Mouse (Mus musculus) B cell, adult 2 months (primary cell): ENCODE results near the gene Tmco5b.

Experiments
- DNase-seq, 2 experiments: peaks; one replicate each; pipeline ENCODE4 v3.0.0; 2022

The Tmco5b gene

DNA sequence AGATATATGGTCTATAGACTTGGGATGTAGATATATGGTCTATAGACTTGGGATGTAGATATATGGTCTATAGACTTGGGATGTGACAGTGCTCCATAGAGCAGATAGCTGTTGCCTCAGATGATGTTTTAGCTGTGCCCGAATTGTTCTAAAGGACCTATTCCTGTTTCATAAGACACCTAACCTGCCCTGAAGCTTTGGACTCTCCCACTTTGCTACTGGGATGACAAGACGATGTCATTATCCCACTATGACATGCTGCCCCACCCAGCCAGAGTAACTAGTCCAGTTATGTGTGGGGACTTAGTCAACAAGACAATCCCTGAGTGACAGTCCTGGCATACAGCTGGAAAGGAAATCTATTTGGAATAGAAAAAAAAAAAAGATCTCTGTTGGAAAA is at the start of gene Tmco5b:
Gene Tmco5b, plus strand, starts transcription at position 301 of the 400 bp plus-strand sequence.
- no peak for DNase-seq

DNA sequence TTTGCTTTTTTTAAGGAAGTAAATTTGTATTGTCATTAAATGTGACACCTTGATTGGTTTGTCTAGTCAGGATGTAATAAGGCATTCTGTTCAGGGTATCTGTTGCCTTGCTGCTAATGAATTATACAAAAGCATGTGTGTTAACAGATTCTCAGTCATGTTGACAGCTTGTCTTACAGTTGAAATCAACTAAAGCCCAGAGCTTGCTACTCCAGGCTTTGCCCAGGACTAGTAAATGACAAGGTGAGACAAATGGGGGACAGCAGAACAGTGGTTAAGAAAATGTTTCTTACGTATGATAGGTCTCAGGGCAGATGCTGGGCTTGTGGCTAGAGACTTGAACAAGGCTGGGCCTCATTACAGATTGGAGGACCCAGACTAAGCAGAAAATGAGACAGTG is 48.5 kb upstream of the Tmco5b start:
- no peak for DNase-seq

DNA sequence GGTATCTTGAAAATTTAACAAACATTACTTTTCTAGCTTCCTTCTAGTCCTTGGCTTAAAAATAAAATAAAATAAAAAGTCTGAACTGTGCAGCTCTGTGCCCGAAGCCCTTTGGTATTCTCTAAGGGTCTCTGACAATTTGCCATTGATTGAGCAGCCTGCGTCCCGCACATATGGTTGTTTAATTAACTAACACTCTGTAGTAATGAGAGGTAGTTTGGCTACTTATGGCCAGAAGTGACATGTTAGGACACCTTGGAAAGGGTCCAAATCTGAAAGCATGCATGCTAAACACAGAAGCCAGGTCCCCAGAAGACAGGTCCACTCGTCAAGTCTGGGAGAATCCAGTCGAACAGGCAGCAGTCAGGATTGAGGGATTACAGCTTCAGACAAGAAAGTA is 46.7 kb upstream of the Tmco5b start:
- DNase-seq = no peak

DNA sequence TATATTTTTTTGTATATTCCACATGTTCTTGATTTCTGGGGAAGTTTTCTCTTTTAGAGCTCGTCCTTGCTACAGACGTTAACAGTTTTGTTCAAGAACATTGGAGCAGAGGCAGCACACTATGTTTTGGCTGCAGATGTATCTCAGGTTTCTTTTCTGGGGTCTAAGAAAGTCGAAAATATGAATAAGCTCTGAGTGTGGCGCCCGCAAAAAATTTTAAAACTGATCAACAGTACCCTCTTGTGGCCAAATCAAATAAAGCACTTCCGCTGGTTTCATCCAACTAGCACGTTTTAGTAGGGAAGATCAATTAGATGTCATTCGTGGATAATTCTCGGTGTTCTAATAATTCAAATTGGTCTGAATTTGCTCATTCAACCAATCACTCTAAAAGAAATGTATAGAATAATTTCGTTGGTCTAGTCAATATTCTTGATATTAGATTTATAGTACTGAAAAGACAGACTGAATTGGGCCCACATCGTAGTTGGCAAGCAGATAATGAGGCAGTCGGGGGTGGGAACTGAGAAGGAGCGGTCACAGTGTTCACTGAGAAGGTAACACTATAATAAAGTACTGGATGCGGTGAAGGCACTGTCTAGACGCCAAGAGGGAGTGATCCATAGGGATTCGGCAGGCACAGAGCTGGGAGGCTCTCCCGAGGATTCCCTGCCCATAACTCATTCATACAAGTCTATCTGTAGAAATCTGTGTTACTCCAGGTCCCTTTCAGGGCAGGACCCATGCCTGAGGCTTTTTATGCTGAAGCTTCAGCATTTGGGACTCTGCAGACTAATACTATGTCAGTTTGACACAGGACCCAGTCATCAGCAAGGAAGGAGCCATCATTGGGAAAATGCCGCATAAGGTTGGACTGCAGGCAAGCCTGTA is 17.1 kb downstream of the Tmco5b start:
- peak in 1 of 2 experiments; percentile 8 for DNase-seq

DNA sequence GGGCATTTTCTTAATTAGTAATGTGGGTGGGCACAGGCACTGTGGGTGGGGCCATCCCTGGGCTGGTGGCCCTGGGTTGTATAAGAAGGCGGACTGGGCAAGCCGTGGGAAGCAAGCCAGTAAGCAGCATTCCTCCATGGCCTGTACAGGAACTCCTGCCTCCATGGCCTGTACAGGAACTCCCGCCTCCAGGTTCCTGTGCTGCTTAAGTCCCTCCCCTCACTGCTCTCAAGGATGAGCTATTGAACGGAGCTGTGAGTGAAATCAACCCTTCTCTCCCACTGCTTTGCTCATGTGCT is 17.7 kb downstream of the Tmco5b start:
- DNase-seq = no peak

DNA sequence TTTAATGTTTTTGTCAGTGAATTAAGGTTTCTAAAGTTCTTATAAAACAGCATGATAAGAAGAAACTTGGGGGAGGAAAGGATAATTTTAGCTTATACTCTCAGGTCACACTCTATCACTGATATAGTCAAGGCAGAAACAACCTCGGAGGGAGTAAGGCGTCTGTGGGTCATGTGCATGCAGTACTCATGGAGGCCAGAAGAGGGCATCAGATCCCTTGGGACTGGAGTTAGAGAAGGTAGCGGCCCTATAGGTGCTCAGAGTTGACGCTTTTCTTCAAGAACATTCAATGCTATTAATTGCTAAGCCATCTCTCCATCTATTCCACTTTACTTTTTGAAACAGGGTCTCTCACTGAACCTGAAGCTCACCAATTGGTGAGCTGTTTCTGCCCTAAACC is 19.8 kb downstream of the Tmco5b start:
- DNase-seq = peak; percentile 61 to 64

DNA sequence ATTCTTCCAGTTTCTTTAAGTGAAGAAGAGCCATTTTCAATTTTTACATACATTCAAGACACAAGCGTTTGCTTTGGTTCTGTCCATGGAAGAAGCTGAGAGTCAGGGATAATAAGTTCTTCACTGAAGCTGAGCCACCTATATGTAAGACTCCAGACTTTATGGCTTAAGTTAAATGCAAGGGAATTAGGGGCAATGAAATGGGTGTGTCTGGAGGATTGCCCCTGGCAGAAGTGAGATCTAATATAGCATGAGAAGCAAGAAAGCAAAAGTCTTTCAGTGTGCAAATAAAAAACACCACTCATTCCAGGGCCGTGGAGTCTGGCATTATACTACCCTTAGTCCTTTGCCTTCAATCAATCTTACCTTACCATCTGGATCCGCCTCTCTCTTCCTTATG is 25.7 kb downstream of the Tmco5b start:
- no peak for DNase-seq

DNA sequence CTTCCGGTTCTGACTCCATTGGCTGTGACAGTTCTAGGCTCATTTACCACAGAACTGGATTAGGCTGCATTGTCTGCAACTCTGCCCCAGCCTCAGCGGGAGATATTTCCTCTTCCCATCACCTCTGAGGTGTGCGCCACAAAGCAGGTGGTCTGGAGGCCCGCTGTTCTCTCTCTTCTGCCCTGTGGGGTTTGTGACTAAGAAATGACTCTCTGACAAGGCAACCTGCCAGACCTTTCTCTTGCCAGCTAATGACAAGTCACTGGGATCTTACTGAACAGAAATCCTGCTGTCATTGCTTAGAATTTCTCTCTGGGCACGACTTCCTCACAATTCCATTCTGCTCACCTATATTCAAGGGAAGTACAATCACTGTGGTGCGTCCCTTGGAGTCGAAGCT is 37.5 kb downstream of the Tmco5b start:
- no peak for DNase-seq

DNA sequence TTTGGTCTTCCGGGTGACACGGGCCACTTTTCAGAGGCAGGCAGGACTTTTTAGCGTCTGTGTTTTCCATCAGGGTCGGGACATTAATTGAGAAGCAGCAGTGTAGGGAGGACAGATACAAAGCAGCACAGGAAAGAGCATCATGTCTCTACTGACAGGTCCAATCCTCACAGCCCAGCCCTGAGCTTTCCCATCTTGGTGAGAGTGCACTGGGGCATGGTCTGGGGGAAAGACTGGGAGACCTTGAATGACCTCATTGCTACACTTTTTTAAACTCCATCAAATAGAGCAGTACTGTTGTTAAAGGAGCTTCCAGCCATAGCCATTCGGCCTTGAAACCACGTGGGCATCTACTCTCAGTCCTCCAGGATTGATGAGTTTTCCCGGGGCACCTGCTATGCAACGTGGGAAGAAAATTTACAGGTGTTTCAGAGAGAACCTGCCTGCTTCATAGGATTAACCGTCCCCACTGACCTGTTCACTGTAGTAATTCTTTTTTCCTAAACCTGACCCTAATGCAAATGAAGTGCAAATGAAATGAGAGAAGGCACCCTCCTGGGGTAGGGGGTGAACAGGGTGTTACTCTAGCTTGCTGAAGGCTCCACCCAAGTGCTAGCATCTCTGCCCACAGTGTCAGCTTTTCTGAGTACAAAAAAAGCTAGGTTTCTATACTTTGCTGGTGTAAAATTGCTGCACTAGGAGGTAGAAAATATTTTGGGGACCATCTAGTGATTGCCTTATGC is 48.4 kb downstream of the Tmco5b start:
- DNase-seq = no peak

DNA sequence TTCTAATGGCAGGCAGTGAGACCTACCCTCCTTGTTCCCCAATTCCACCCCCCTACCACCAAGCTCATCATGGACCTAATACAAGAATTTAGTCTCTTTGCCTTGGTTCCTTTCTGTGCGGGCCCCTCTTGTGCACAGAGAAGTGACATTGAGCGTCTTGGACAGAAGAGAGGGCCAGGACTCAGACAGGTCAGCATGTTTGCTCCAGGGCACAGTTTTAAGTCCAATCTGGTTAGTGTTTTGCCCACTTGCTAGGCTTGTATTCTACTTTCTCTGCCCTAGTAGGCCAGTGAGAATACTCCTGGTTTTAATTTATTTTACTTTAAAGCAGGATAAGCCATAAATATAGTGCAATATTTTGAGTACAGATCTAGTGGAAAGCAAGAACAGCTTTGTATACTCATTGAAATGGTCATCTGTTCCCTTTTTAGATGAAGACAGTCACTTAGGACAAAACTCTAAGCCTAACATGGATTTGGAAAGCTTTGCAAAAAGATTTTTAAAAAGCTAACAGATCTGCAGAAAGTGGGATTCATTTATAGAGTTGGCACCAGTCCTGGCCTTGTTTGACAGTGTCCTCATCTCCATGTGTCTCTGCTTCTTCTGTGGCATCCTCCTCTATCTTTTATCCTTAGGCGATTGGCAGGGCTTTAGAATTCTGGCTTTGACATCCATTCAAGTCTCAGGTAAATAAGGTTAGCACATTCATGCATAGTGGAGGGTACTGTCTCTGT is 50.2 kb downstream of the Tmco5b start:
- DNase-seq = no peak

DNA sequence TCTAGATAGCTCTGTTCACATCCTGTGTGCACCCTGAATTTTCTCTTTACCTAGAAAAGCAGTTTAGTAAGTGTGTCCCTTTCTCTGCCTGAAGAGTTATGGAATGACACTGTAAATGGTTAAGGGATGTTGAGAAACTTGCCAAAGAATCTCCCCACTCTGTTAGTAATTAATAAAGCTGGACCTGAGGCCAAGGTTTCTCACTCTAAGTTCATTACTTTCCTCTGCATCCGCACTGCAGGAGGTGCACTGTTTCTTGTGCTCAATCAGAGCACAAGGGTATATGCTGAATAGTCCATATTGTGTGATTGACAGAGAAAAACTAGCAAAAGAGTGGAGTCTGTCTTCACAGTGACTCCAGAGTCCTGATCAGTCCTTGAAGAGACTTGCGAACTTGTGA is 59.0 kb downstream of the Tmco5b start:
- no peak for DNase-seq
